Mouse (Mus musculus) v-Abl transformed pro-B cells (cell line): ENCODE measurements around the gene Gphn.

ENCODE experiments used
- in situ Hi-C, 2 experiments: fragments of 400-800 bp; cut with MboI; formaldehyde crosslinking; loops; one replicate each; pipeline ENCODE4 v1.15.1; 2025; ENCODE audit not compliant: unreplicated experiment in 2 of 2

The Gphn gene

DNA sequence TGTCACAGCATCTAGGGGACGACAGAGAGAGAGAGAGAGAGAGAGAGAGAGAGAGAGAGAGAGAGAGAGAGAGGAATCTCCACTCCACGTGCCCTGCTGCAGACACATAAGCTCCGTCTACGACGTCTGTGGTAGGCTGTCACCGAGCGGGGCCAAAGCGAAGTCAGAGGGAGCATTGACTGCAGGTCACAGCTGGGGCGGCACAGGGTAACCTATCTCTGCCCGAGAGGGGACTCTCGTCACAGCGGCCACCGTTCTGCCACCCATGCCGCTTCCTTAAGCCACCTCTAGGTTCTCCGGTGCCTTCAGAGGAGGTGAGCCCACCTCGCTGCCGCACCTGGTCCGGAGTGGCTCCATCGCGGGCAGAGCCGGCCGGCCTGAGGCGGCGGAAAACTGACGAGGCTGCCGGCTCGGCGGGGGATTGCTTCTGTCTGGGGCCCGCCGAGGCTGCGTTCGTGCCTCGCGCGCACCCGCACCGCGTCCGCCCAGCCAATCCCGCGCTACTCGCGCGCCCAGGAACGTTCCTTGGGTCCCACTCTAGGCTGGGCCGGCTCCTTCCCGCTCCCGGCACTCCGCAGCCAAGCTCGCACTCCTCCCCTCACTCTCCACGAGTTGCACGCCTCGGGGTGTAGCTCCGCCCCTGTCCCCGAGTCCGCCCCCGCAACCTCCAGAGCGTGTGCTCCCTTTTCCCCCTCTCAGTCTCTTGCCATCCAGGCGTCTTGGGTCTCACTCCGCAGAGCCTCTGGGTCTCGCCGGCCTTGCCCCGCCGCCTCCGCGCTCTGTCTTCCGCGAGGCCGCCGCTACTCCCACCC is at the start of gene Gphn:
Gene Gphn (plus strand): TSS at position 673 of the 812 bp plus-strand sequence.
- in situ Hi-C loops = loop anchor here in 1 of 2 experiments (10.0 kb wide), 1 partner anchor 691 kb away; no protein-coding TSS in a partner anchor

DNA sequence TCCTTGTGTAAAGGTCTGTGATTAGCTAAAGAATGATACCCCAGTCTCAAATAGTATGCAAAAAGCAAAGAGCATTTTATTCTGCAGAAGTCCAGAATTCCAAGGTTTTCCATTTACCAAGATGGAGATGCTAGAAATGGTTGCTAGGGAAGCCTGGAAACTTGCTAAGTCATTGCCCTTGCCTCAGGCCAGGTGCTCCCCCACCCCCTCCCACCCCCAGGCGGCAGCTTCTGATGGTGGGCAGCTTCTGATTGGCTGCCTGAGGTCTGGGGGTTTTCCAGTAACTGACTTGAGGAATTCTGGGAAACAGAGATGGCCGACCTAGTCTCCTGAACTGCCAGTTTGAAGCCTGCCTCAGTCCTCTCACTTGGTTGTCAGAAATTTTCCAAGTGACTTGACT is 44.7 kb upstream of the Gphn start:
- in situ Hi-C loops = loop anchor here (25.0 kb wide), 1 partner anchor 1194 kb away; no protein-coding TSS in a partner anchor

- in situ Hi-C loops = loop anchor here (25.0 kb wide), 1 partner anchor 1207 kb away; no protein-coding TSS in a partner anchor
These were observed 32.2 kb upstream of the Gphn start, which contains the start of gene Gm6657 for GRCm38 (mm10) chr12:78193942-78194341. TSS of gene Gm6657 (plus strand) at chr12:78194242.

GRCm38 (mm10) chr12:78195368-78195767 is 30.8 kb upstream of the Gphn start:
- in situ Hi-C loops = loop anchor here (25.0 kb wide), 1 partner anchor 1208 kb away; no protein-coding TSS in a partner anchor

DNA sequence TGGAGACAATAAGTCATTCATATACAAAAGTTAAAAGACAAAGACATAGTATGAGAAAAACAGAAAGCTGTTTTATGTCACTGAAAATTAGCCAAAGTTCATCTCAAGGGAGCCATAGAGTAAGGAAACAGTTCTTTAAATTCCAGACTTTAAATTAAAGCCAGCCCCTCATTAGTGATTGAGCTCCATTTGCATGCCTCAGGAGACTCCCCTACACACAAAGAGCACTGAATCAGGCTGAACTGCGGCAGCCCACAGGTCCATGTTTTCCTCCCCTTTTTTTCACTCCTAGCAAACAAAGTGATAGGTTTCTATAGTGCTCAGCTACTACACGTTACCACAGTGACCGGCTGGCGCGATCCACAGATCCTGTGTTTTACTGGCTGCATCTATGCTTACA is 22.5 kb upstream of the Gphn start:
- in situ Hi-C loops = loop anchor here (5.0 to 25.0 kb wide), 4 partner anchors 134 to 894 kb away; partner anchors contain the start of genes Atp6v1d (in 1 of the 2) and Eif2s1 (in 1 of the 2)

- in situ Hi-C loops = loop anchor here (5.0 to 25.0 kb wide), 4 partner anchors 131 to 886 kb away; partner anchors contain the start of genes Atp6v1d (in 1 of the 2) and Eif2s1 (in 1 of the 2)
These were observed 20.1 kb upstream of the Gphn start for GRCm38 (mm10) chr12:78205915-78206570.

DNA sequence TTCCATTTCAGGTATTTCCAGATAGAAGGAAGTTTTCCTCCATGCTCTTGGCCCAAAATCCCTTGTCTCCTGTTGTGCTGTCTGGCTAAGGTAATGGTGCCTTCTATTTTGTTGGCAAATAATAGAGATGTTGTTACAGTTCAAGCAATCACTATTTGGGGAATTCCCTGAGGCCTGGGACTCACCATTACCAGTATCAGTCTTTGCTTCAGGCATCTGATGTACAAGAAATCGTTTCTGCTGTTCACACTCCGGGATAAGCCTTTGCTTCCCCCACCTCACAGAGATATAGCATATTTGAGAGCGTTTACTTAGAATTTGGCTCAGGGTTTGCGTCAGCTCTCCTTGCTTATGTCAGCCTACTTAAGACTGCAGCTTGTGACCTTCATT is 19.6 kb upstream of the Gphn start:
- in situ Hi-C loops = loop anchor here (5.0 to 25.0 kb wide), 4 partner anchors 131 to 886 kb away; partner anchors contain the start of genes Atp6v1d (in 1 of the 2) and Eif2s1 (in 1 of the 2)

GRCm38 (mm10) chr12:78209856-78210255 is 16.3 kb upstream of the Gphn start:
- in situ Hi-C loops = loop anchor here (5.0 to 25.0 kb wide), 5 partner anchors 127 to 882 kb away; partner anchors contain the start of genes Atp6v1d (in 1 of the 2) and Eif2s1 (in 1 of the 2)

GRCm38 (mm10) chr12:78215490-78215889 is 10.7 kb upstream of the Gphn start:
- in situ Hi-C loops = loop anchor here in 1 of 2 experiments (25.0 kb wide), 2 partner anchors 122 to 647 kb away; partner anchors contain the start of genes Atp6v1d and Eif2s1

- in situ Hi-C loops = loop anchor here in 1 of 2 experiments (25.0 kb wide), 2 partner anchors 118 to 643 kb away; partner anchors contain the start of genes Atp6v1d and Eif2s1
These were observed 6.9 kb upstream of the Gphn start for GRCm38 (mm10) chr12:78219191-78219825.

DNA sequence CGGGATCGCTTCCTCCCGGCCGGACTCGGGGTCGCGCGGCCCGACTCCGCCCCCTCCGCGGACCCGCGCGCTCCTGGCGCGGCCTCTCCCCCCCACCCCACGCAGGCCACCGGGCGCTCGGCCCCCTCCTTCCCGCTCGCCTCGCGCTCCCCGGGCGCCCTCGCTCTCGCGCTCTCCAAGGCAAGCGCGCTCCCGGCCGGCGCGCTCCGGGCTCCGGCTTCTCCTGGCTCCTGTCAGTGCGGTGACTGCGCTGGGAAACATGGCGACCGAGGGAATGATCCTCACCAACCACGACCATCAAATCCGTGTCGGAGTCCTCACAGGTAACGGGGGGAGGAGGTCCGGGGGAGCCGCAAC is 318 bp downstream of the Gphn start:
- in situ Hi-C loops = loop anchor here in 1 of 2 experiments (10.0 kb wide), 1 partner anchor 692 kb away; no protein-coding TSS in a partner anchor

GRCm38 (mm10) chr12:78227021-78227932 is 1.1 kb downstream of the Gphn start:
- in situ Hi-C loops = loop anchor here in 1 of 2 experiments (10.0 kb wide), 1 partner anchor 692 kb away; no protein-coding TSS in a partner anchor

DNA sequence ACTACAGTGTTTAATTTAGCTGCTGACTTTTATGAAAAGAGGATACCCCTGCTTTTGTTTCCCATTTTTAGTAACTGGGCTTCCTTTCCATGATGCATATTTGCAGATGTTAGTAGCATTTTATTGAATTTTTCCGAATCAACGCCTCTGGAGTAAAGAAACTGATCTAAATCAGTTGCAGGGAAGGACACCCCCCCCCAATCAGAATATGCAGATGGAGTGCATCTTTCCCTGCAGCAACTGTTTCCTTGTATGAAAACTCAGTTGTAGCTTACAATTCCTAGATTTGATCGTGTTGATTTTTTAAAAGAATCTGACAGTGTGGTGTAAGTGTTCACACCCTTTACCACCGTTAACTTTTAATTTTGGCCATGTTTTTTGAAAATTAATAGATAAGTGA is 2.0 kb downstream of the Gphn start:
- in situ Hi-C loops = loop anchor here in 1 of 2 experiments (10.0 kb wide), 1 partner anchor 693 kb away; no protein-coding TSS in a partner anchor

- in situ Hi-C loops = no loop called here
These were observed 6.4 kb downstream of the Gphn start for GRCm38 (mm10) chr12:78232560-78232959.

GRCm38 (mm10) chr12:78248366-78248765 is 22.2 kb downstream of the Gphn start:
- in situ Hi-C loops = no loop called here

DNA sequence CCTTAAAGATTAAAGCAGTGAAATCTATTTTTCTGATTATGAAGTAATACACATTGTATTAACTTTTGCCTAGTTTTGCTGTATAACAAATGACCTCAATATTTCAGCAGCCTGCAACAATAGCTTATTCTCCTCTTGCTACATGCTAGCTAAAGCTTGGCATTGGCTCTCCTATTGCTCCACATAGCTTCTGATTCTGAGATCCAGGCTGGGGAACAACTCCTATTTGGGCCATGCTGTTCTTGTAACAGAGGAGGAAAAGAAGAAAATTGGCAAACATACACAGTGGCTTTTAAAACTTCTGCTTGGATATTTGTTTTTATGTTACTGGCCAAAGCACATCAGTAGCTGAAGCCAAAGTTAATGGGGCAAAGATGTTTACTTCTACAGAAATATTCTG is 23.0 kb downstream of the Gphn start:
- in situ Hi-C loops = no loop called here

- in situ Hi-C loops = no loop called here
These were observed 51.2 kb downstream of the Gphn start for GRCm38 (mm10) chr12:78277386-78277785.

- in situ Hi-C loops = no loop called here
These were observed 64.2 kb downstream of the Gphn start for GRCm38 (mm10) chr12:78290384-78290783.

DNA sequence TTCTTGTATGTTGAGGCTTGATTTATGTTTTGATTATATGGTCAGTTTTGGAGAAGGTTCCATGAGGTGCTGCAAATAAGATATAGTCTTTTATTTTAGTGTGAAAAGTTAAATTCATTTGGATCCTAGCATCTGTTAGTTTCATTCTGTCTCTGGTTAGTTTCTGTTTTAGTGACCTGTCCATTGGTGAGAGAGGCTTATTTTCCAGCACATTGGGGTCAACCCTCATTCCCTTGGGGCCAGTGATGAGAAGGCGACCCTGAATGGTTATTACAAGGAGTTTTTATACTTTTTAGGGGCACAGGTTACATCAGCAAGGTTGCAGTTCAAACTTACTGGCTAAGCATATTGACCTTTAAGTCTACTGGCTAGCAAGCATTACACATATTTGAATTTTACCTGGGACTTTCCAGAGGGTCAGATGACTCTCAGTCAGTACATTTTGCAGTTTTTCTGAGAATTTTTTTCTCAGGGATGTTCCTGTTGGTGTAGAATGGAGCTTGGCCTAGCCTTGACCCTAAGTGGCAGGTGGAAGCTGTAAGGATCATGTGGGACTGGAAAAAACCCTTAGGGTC is 72.7 kb downstream of the Gphn start:
- in situ Hi-C loops = no loop called here
